Mouse (Mus musculus): ENCODE data around the gene Kdm4a.

Kdm4a gene

DNA sequence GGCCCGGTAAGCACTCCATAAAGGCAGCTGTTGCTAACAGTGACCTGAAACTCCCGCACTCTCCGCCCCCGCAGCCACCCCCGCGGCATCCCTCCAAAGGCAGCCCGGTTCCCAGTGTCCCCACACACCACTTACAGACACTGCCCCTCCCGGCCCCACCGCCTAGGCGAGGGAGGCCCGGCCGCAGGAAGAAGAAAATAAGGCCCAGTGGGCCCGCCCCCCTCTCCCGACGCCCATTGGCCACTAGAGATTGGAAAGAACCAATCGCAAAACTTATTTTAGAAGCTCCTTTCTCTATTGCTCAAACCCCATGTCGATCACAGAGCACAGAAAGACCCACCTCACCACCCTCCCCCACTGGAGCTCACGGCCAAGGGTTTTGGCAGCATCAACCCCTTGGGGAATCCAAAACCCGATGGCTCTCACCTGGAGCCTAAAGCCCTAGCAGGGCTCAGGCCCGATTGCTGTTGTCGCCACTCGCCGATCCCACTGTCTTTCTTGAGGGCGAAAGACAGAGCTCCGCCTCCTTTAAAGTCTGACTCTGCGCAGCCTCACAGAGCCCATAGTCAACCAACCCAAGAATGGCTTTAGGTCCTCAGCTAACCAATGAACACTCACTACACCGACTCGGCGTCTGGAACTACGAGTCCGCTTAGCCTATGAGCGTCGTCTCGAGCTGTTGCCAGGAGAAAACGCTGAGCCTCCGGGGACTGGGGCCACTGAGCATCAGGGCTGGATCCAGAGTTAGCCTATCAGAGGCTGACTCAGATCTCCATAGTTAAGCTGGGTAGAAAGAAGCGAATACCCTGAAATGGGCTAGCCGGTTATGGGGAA, at the start of gene Kdm4a:
TSS of gene Kdm4a (minus strand) at position 577 of the 834 bp plus-strand sequence.
- DNase-seq, result peak; percentile 89

DNA sequence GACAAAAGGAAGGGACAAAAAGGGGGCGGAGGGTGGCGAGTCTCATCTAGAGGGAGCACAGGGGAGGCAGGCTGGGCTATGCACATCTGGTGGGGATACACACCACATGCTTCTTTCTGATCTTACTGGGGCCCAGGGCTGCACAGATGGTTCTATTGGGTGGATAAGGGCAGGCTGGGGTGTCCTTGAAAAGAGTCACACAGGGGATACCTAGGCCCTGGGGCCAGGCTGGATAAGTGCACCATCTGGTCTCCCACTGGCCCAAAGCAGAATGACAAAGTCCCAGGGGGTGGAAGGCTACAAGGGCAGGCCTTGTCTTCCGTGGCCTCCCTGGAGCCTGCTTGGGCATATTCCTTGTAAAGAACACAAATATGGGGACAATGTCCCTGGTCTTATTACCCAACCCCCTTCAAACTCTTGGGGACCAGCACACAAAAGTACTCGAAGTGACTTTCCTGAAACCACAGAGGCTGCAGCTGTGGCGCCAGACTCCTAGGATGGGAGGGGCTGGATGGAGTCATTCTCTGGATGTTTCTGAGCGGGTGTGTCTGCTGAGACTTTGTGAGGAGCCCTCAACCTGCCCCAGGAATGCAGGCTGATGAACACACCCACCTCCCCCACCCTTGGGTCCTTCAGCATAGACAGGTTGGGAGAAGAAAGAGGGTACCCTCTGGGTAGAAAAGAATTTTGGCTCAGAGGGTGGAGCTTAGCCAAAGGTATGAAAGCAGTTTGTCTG, 49.4 kb upstream of the Kdm4a start:
- no peak for DNase-seq

DNA sequence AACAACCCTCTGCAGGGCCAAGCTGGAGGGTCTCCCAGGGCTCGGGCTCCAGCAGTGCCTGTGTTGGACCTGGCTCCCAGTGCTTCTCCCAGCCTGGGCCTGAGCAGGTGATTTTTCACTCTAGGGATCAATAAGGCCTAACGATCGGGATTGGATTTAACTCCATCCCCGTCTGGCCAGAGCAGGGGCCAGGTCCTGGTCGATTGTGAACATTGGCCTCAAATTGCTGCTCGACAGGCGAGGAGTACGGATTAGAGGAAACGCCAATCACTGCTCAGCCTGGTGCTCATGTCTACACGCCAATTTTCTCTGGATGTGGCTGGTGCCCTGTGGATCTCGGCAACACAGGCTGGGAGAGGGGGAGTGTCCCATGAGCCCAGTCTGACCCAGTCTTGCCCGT, 47.6 kb upstream of the Kdm4a start:
- DNase-seq, result no peak

DNA sequence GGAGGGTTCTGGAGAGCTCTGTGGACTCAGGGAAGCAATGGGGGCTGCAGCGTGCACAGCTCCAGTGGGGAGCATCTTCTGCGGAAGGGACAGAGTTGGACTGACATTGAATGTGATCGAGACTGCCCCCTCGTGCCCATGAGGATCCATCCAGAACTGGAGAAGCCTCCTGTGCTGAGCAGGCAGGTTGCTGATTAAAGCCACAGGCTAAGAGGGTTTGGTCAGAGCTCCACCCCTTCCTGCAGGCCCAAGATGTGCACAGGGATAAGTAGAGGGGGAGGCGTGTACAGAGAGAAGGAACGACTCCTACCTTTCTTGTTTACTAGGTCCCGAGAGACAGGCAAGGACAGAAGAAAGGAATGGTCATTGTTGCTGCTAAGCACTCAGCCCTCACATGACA, 41.4 kb upstream of the Kdm4a start:
- no peak for DNase-seq

DNA sequence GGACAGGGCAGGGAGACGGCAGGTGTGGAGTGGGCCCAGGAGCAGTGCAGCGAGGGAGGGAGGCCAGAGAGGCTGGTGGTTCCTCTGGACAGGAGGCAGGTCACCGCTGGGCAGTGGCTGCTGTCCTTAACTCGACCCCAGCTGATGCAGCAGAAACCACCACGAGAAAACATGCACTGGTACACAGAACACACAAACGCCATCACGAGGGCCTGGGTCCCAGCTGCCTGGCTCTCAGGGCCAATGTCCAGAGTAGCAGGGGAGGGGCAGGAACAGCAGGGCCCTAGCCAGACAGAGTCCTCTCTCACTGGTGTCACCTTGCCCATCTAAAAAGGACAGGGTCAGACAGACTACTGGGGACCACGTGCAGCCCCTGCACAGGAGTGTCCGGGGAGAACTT, 40.9 kb upstream of the Kdm4a start:
- DNase-seq, result no peak

DNA sequence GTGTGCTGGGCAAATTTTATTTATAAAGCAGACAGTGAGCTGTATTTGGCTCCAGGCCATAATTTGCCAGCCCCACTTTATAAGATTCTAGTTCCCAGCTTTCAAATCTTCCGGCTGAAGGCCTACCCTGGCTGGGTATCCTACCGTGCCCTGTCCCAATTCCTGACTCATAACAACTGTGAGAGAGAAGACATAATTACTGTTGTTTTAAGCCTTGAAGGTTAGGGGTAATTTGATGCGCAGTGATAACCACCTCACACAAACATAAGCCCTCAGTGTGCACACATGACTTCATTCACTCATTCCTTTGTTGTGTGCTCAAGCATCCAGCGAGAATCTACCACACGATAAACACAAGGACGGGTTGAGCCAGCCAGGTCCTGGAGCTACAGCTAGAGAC, 39.6 kb upstream of the Kdm4a start:
- DNase-seq, result no peak

DNA sequence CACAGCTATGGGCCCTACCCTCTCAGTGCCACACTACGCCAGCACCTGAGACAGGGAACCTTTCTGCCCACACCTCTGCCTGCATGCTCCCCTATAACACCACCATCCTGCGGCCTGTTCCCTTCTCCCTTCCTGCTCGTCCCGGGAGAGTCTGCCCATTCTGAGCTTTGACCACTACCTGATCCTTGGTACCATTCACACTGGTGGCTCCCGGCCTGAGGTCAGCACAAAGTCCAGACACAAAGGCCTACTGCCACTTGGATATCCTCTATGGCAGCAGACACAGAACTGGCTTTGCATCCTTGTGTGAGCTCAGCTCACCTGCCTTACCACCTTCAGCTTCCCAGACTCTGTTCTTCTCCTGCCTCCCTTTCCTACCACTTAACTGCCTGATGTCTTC, 38.7 kb upstream of the Kdm4a start:
- DNase-seq, result no peak

DNA sequence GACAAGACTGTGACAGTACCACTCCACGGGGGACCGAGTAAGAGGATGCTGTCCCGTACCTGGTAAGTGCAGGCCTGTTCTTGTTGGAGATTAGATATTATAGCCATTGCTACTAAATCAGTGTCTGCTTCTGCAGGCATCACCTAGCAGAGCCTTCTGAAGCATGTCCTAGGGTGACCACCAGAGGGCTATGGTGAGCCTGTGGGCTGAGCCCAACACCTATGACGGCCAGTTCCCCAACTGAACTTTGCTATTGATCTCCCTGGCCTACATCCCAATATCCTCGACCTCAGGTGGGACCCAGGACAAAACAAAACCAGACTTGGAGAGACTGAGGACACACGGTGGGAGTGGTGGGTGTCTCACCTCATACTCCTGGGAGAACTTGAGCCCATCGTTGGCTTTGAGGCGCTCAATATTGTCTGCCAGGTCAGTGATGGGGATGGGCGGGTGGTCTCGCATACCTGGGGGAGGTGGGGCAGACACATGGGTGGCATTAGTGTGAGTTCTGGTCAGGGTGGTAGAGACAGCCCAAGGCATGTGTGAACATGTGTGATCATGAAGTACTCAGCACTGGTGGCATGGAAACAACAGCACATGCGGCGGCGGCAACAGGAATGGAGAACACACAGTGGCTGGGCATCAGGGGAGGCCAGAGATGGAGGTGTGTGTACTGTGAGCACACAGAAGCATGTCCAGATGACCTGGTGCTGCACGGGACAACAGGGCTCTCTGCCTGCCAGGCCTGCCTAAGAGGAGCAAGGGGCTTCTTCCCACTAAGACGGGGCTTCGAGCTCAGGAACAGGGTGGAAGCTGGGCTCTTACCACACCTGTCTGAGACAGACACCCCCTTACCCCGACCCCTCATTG, 37.1 kb upstream of the Kdm4a start:
- peak; percentile 39 for DNase-seq

DNA sequence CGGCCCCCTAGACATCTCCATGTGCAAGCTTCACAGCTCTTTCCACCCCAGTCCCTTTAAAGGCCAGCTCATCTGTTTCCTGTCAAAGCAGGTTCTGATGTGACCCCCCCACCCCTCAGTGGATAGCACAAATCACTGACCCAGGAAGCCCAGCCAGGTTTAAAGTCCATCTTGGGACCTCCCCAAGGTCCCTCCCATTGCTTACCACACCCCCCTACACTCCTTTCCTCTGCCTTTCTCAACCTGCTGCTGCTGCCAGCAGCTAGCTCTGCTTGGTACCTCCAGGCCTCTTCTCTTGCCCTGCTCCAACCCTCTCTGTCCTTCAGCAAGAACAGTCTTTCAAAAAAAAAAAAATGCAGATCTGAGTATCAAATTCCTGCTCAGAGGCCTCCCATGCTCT, 35.0 kb upstream of the Kdm4a start:
- no peak for DNase-seq

DNA sequence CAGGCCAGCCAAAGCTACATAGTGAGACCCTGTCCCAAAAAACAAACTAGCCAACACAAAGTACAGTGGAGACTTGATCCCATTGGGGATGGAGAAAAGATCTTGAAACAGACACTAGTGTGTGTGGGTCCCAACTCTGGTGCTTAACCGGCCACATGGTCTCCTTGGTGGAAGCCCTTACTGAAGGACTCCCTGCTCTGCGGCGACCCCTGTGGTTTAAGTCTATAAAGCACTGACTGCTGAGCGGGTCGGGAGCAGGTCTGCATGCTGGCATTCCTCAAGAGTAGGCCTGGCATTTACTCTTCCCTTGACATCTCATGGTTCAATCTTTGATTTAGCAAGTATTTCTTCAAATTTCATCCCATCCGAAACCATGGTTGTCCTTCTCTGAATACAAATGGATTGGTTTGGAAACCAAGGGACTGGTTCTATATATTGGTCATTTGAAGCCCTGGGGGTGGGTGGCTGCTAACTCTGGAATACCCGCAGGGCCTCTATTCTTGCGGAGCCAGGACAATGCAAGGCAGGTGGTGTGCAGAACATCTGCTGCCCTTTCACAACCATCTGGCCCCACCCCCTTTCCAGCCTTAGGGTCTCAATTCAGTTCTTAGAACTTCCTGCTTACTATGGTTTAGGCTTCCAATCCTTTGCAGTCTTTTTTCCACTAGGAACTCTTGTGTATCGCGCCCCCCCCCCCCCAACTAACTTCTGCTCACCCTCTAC, 27.2 kb upstream of the Kdm4a start:
- DNase-seq, result no peak

DNA sequence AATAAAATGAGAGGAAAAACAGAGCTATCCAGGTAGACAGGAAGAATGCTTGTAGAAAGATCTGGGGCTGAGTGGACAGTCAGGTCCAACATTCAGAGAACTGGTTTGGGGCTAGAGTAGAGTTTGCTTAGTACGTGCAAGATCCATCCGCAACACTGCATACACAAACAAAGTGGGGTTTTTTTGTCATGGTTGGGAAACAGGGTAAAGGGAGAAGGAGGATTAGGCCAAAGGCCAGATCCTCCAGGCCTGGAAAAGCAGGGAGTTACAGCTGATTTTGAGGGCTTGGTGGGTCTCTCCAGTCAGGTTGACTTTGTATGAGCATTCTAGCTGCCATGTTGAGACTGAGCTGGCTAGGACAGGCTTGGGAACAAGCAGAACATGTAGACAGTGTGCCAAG, 26.1 kb upstream of the Kdm4a start:
- DNase-seq, result no peak

DNA sequence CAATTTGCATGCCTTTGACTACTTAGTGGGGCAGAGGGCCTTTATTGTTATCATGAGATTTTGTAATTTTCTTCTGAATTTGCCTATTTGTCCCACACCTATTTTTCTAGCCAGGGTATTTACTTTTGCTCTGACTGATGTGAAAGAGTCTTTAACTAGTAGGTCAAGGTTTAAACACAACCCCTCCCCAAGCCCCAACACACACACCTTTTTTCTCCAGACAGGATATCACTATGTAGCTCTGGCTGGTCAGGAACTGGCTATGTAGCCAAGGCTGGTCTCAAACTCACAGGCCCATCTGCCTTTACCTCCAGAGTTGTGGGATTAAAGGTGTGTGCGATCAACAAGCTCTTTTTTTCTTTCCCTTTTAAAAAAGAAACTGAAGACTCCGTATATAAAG, 19.2 kb upstream of the Kdm4a start:
- DNase-seq, result no peak

DNA sequence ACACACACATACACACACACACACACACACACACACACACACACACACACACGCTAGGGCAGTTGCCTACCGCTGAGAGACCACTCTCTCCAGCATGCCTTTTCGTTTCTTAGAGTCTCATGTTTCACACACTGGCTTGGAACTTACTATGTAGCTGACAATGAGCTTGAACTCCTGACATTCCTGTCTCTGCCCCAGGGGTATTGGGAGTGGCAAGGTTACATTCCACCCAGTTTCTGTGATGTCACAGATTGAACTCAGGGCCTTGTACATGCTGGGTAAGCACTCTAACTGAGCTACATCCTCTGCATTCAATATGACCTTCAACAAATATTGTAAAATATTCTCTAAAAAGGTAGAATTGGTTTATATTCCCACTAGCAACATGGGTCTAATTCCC, 18.8 kb upstream of the Kdm4a start:
- no peak for DNase-seq

DNA sequence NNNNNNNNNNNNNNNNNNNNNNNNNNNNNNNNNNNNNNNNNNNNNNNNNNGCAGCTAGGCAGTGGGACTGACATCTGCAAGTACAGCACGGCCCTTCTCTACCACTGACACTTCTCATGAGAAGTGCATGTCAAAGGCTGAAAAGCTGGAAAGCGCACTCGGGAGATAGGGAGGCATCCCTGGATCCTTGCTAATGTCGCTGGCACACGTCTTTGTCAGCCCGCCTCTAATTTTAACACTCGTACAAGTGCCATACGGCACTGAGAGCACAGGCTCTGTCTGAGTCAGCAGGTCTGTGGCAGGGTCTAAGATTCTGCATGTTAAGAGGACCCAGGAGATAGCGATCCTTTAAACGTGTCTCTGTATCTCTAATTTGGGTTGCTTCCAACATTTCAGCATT, 16.3 kb upstream of the Kdm4a start:
- no peak for DNase-seq

DNA sequence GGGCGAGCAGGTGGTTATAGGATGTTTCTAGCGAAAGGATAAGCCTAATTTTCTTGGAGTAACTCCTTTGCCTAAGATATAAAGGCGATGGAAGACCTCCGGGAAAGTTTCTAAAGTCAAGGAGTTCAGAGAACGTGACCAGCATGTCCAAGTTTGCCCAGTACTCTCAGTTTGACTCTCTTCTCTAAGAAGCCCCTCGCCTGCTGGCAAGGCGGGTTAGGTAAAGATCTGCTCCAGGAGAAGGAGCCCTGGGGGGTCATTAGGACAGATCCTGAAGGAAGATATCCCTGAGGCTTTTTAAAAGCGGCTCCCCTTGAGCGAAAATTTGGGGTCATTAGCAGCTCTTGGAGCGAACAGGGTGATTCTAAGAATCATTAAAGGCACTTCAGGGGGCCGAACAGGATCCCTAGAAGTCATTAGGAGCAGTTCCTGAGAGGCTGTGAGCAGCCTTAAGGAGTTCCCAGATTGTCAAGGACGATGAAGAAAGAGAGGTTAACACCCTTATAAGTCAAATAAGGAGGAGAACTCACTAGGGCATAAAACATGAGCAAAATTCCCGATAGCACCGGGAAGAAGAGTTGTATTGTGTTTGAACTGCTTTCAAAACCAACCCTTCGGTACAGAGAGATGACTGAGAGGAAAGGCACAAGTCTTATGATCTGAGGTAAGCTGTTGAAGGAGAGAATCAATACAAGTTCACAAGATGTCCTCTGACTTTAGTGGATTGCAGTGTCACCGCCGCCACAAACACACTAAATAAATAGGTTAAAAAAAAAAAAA, 648 bp upstream of the Kdm4a start:
- peak; percentile 31 for DNase-seq

DNA sequence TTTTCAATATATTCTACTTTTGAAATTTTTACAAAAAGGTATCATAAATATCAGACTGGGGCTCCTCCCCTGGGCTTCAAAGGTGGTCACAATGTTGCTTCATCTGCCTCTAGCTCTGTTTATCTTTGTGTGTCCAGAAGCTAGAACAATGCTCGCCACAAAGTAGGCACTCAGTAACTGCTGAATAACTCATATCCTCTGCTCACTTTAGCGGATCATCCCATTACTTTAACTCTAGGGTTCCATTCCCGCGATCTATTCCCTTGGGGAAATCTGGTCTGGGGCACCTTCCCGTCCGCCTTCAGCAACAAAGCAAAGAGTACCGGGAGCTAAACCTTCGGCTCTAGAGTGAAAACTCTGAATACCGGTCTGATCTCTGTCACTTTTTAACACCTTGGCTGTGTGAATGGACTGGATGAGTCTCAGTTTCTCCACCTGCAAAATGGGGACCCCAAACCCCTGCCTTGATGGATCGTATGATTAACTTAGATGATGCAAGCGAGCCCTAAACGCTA, 834 bp downstream of the Kdm4a start:
- no peak for DNase-seq

DNA sequence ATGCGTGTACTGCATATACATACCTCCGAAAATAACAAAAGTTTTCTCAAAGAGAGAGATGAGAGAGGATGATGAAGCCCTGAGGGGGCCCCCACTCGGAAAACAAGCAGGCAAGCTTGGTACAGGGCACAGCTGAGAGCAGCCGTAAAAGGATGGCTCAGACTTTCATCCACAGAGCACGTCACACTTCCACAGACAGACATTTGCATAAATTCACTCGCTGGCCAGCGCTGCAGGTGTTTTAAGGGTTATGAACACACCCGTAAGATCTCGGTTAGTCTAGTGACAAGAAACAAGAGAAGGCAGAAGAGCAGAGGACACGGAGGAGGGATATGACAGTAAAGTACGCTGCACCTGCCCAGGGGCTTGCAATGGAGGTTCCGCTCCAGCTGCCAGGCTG, 7.4 kb downstream of the Kdm4a start:
- DNase-seq, result no peak

DNA sequence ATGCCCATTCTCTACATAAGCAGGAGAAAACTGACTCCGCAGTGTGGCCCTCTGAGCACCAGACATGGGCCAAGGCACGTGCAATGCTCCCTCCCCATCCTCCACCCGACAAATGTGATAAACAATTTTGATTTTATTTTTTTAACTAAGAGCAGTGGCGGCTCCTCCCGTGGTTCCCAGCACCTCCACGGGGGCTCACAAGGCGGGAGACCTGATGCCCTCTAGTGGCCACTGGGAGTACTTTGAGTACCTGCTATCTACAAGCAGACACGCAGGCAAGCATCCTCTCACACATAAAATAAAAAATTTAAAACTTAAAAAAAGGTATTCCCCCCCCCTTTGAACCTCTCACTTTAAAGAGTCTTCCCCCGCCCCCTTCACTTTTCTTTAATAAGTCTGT, 8.8 kb downstream of the Kdm4a start:
- no peak for DNase-seq

DNA sequence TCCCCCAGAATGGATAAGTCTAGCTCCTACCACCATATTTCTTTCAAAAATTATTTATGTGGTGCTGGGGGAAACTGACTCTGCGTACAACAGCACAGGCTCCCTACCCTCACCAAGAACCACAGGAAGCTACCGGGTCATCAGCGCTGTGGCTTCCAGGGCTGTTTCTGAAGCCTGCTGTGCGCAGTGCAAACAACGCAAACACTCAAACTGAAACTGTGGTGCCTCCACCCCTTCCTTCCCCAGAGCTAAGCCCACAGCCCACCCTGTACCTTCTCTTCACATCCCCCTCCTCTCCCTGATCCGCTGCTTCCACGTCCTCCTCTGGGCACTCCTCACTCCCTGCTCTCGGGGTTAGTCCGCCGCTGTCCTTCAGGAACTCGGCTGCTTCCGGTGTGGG, 17.7 kb downstream of the Kdm4a start:
- DNase-seq, result no peak

DNA sequence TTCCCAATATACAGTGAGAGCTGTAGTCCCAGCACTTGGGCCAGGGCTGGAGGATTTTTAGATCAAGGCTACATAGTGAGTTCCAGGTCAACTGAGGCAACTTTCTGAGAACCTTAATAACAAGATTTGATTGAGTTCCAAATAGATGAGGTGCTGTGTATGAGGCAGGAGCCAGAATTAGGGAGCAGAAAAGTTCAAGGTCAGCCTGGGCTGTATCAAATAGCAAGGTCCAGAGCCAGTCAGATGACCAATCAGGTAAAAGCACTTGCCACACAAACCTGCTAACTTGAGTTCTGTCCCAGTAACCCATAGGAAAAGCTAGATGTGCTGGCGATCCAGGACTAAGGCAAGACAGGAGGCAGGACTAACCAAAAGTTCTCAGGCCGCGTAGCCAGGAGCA, 22.2 kb downstream of the Kdm4a start:
- no peak for DNase-seq

DNA sequence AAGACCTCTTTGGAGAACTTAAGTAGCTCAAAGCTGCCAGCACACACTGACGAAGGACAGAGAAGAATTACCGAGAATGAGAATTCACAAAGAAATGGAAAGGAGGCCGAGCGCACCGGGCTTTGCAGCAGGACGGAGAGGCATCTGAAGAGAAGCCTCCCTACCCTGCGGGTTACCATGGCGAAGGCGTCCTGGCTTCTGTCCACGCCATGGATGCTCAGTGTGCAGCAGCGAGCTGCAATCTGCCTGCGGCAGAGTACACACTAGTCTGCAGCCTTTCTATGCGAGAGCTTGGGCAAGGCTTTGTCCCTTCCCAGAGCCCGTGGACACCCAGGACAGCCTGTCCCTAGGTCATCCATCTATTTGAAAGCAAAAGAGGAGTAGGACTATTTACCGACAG, 23.3 kb downstream of the Kdm4a start:
- DNase-seq, result peak; percentile 62

DNA sequence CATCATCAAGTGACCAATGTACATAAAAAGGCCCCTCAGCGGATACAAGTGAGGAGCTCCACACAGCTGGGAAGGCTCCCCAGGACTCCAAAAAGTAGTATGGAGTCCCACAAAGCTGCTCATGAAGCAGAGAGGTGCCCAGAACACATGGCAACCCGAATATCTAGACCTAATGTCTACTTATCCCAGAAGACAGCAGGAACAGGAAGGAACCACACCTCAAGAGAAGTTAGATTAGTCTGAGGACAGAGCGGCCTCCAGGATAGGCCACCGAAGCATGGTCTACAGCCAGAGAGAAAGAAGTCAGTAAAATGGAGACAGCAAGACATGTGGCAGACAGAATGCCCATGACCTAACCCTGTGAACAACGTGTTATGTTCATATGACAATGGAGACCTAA, 25.0 kb downstream of the Kdm4a start:
- DNase-seq, result no peak

All from cerebellum, adult 11 months (tissue).